Mouse (Mus musculus) CH12.LX (cell line): Measurements from ENCODE around the gene Gm17324. TPM values are rescaled to one million over a fixed set of nuclear protein-coding genes. Genes with fewer than 3 reads are reported as not detected.

ENCODE experiments used
- DNase-seq: peaks from one replicate; pipeline ENCODE4 v3.0.0-alpha.2; 2013; ENCODE audit errors: extremely low read depth
- H3K27ac ChIP-seq: 2 replicates; pipeline ENCODE4 v1.5.1; 2012; ENCODE audit warnings: low read depth, mild to moderate bottlenecking, control low read depth, moderate library complexity; ENCODE audit not compliant: insufficient read depth
- H3K27me3 ChIP-seq: replicated peaks from 2 replicates; pipeline ENCODE3; 2012; ENCODE audit warnings: inconsistent platforms
- H3K36me3 ChIP-seq, 2 experiments: replicated peaks in 1 of 2; 2 replicates each; pipeline versions ENCODE3 to v1.6.1; 2012; ENCODE audit warnings: inconsistent platforms in 1 of 2, low read length in 1 of 2, mild to moderate bottlenecking in 1 of 2, mixed read lengths in 1 of 2, moderate library complexity in 1 of 2; ENCODE audit not compliant: control insufficient read depth in 1 of 2, insufficient read depth in 1 of 2
- H3K4me1 ChIP-seq, 2 experiments: 2 replicates each; pipeline ENCODE4 v1.6.1; 2012; ENCODE audit warnings: inconsistent platforms in 1 of 2, moderate library complexity in 1 of 2; ENCODE audit not compliant: insufficient read depth in 2 of 2, control insufficient read depth in 1 of 2
- H3K4me2 ChIP-seq: 2 replicates; pipeline ENCODE4 v1.6.1; 2012; ENCODE audit warnings: low read depth, mild to moderate bottlenecking, control low read depth; ENCODE audit not compliant: poor library complexity, insufficient read depth, severe bottlenecking
- H3K4me3 ChIP-seq, 3 experiments: fragments of 150-350 bp in 1 of 3; sonication (generic) in 1 of 3; replicated peaks in 1 of 3; 2 replicates each; pipeline versions ENCODE3 to v1.5.1; 2011 to 2012; ENCODE audit warnings: low read depth in 2 of 3, low read length in 2 of 3, mild to moderate bottlenecking in 2 of 3, moderate library complexity in 2 of 3, control low read depth in 1 of 3, improper control_type of control experiment in 1 of 3, inconsistent platforms in 1 of 3, mixed read lengths in 1 of 3; ENCODE audit not compliant: poor library complexity in 1 of 3
- H3K79me2 ChIP-seq: replicated peaks from 2 replicates; pipeline ENCODE4 v1.6.1; 2012; ENCODE audit warnings: mild to moderate bottlenecking, moderate library complexity; ENCODE audit not compliant: control insufficient read depth, poor library complexity, insufficient read depth, severe bottlenecking; ENCODE audit errors: extremely low read depth
- H3K9ac ChIP-seq: 2 replicates; pipeline ENCODE4 v1.6.1; 2012; ENCODE audit warnings: low read depth, mild to moderate bottlenecking, control low read depth, moderate library complexity; ENCODE audit not compliant: insufficient read depth
- H3K9me3 ChIP-seq: replicated peaks from 2 replicates; pipeline ENCODE3; 2012; ENCODE audit warnings: low read length, inconsistent platforms, mixed read lengths
- BHLHE40 ChIP-seq: IDR thresholded peaks from 2 replicates; pipeline ENCODE4 v1.6.1; 2011; ENCODE audit warnings: mild to moderate bottlenecking, low read depth, low read length, improper control_type of control experiment
- CTCF ChIP-seq, 2 experiments: IDR thresholded peaks in 1 of 2; conservative IDR thresholded peaks in 1 of 2; 2 replicates each; pipeline ENCODE4 v1.5.1; 2011 to 2012; ENCODE audit warnings: low read depth in 2 of 2, low read length in 2 of 2, improper control_type of control experiment in 1 of 2, inconsistent platforms in 1 of 2, mild to moderate bottlenecking in 1 of 2, moderate library complexity in 1 of 2
- EP300 ChIP-seq: IDR thresholded peaks from 2 replicates; pipeline ENCODE4 v1.6.1; 2011; ENCODE audit warnings: low read length, improper control_type of control experiment
- ETS1 ChIP-seq: conservative IDR thresholded peaks from 2 replicates; pipeline ENCODE4 v1.6.1; 2012; ENCODE audit warnings: low read depth, mild to moderate bottlenecking, inconsistent platforms, low read length, improper control_type of control experiment, moderate library complexity
- IRF4 ChIP-seq: IDR thresholded peaks from 2 replicates; pipeline ENCODE4 v1.6.1; 2014; ENCODE audit warnings: low read depth, mild to moderate bottlenecking, inconsistent platforms, low read length, improper control_type of control experiment
- KAT2A ChIP-seq: IDR thresholded peaks from 2 replicates; pipeline ENCODE4 v1.6.1; 2012; ENCODE audit warnings: low read length, improper control_type of control experiment, inconsistent platforms; ENCODE audit not compliant: insufficient replicate concordance
- MEF2A ChIP-seq: IDR thresholded peaks from 2 replicates; pipeline ENCODE4 v1.6.1; 2014; ENCODE audit warnings: low read depth, mild to moderate bottlenecking, inconsistent platforms, low read length, improper control_type of control experiment, borderline replicate concordance
- NRF1 ChIP-seq: IDR thresholded peaks from 2 replicates; pipeline ENCODE4 v1.6.1; 2014; ENCODE audit warnings: low read depth, mild to moderate bottlenecking, inconsistent platforms, low read length, improper control_type of control experiment, moderate library complexity
- POLR2AphosphoS2 ChIP-seq: IDR thresholded peaks from 2 replicates; pipeline ENCODE4 v1.6.1; 2011; ENCODE audit warnings: low read depth, low read length, improper control_type of control experiment
- RAD21 ChIP-seq: IDR thresholded peaks from 2 replicates; pipeline ENCODE4 v1.6.1; 2011; ENCODE audit warnings: low read depth, mild to moderate bottlenecking, low read length, improper control_type of control experiment, moderate library complexity
- RCOR1 ChIP-seq: conservative IDR thresholded peaks from 2 replicates; pipeline ENCODE4 v1.6.1; 2012; ENCODE audit warnings: low read depth, mild to moderate bottlenecking, inconsistent platforms, low read length, improper control_type of control experiment
- SIN3A ChIP-seq: IDR thresholded peaks from 2 replicates; pipeline ENCODE4 v1.6.1; 2012; ENCODE audit warnings: low read length, improper control_type of control experiment, inconsistent platforms
- SMC3 ChIP-seq: IDR thresholded peaks from 2 replicates; pipeline ENCODE4 v1.6.1; 2011; ENCODE audit warnings: low read depth, low read length, improper control_type of control experiment
- TCF12 ChIP-seq: IDR thresholded peaks from 2 replicates; pipeline ENCODE4 v1.6.1; 2014; ENCODE audit warnings: low read depth, mild to moderate bottlenecking, inconsistent platforms, low read length, improper control_type of control experiment
- ZNF384 ChIP-seq: IDR thresholded peaks from 2 replicates; pipeline ENCODE4 v1.6.1; 2012; ENCODE audit warnings: low read depth, low read length, improper control_type of control experiment, inconsistent platforms
- dilution Hi-C: fragments of 300-500 bp; cut with MboI; formaldehyde crosslinking; loops from 2 replicates; pipeline ENCODE4 v1.14.3; 2020; ENCODE audit warnings: low sequenced_read_pairs; ENCODE audit not compliant: extremely low pct_unique_long_range_greater_than_20kb, extremely low pct_ligation_motif_present
- in situ Hi-C: fragments of 300-500 bp; cut with MboI; formaldehyde crosslinking; loops from 3 replicates; pipeline ENCODE4 v1.14.3; 2019; ENCODE audit warnings: low sequenced_read_pairs, low pct_ligation_motif_present, low pct_unique_long_range_greater_than_20kb, mixed read lengths
- polyA plus RNA-seq: library from polyadenylated mRNA; unstranded; fragments of >175 nt; gene quantifications from 2 replicates; pipeline ENCODE4 v1.2.1, GENCODE M21; 2012; ENCODE audit warnings: low read depth; ENCODE audit not compliant: insufficient read length
- total RNA-seq, 2 experiments: library from RNA; depleted of rRNA; stranded (reverse); fragments of 300-350 nt in 1 of 2; fragments of >200 nt in 1 of 2; gene quantifications; 2 replicates each; pipeline ENCODE4 v1.2.3; 2012 to 2014

Gm17324 gene
- total and polyA plus RNA-seq, 3 experiments: 0.55 TPM; not detected in 2

- in situ Hi-C loops: no loop called here
- dilution Hi-C loops: no loop called here
Observed at GRCm38 (mm10) chr9:78432471-78432870, 16.1 kb downstream of the Gm17324 start.

GRCm38 (mm10) chr9:78430486-78430885, 18.1 kb downstream of the Gm17324 start:
- no peaks in the 10 kb centered on the region for H3K36me3 ChIP-seq
- TF ChIP-seq IRF4 (peak; percentile 97), ETS1 (peak; percentile 49), NRF1 (no peak), ZNF384 (no peak), BHLHE40 (0 out of 2 replicates have a peak, but pooled peaks have one; percentile 37), POLR2AphosphoS2 (no peak), RCOR1 (peak; percentile 75; the same call in 1 of the 2 replicates), EP300 (peak; percentile 94), MEF2A (no peak), KAT2A (no peak), TCF12 (0 out of 2 replicates have a peak, but pooled peaks have one; percentile 20)
- TF ChIP-seq, all 38 proteins: peak for 6
- in situ Hi-C loops (no loop called here), dilution Hi-C loops (no loop called here)
- Histone ChIP-seq H3K4me1 (peaks cover 2 to 20% of the 10 kb centered on the region in 2 experiments; a peak in 2 of 4 replicates), H3K4me3 (no peak overlapping the region), H3K27ac (no peak overlapping the region), H3K9me3 (peaks cover 2% of the 10 kb centered on the region), H3K9ac (no peak overlapping the region), H3K27me3 (peaks cover 72% of the 10 kb centered on the region), H3K79me2 (no peaks in the 10 kb centered on the region), H3K4me2 (peak overlapping the region; percentile 23; the same call in 1 of the 2 replicates)
- peak; percentile 75 for DNase-seq

More at GRCm38 (mm10) chr9:78432471-78432870, 16.1 kb downstream of the Gm17324 start:
- Histone ChIP-seq H3K4me1 (peaks cover 2 to 20% of the 10 kb centered on the region in 2 experiments; a peak in 2 of 4 replicates), H3K9ac (no peak overlapping the region), H3K27me3 (peaks cover 77% of the 10 kb centered on the region), H3K79me2 (no peaks in the 10 kb centered on the region), H3K4me2 (no peak overlapping the region), H3K4me3 (no peak overlapping the region), H3K36me3 (no peaks in the 10 kb centered on the region), H3K9me3 (peaks cover 2% of the 10 kb centered on the region)
- no peak for DNase-seq
- TF ChIP-seq CTCF (conservative IDR thresholded peaks at IDR 0.05 in 1 of 2, IDR thresholded peaks at IDR 0.05 in 1 of 2; ENCODE audit: low read depth in 2 of 2, low read length in 2 of 2): peak in 1 of 2 experiments; percentile 52; a peak in 2 of 4 replicates
- TF ChIP-seq RAD21: peak; percentile 13
- peak; percentile 20; the same call in 1 of the 2 replicates for TF ChIP-seq SMC3
- TF ChIP-seq SIN3A: no peak
- TF ChIP-seq, all 38 proteins: peak for 3
- no peak overlapping the region for H3K27ac ChIP-seq
